Mouse (Mus musculus) limb, embryonic 14.5 days (tissue): ENCODE data around the gene 1810043G02Rik. TPM values are rescaled to one million over a fixed set of nuclear protein-coding genes. Genes with fewer than 3 reads are reported as not detected.

Source experiments
- ATAC-seq: fragments of 200-750 bp; cut with Nextera tagmentation; 2 replicates; pipeline ENCODE4 v1.8.0; 2017; ENCODE audit warnings: low read depth, moderate number of reproducible peaks, moderate TSS enrichment; ENCODE audit not compliant: low FRiP score
- DNase-seq: peaks from one replicate; pipeline ENCODE4 v3.0.0-alpha.2; 2015; ENCODE audit warnings: low spot score
- H3K27ac ChIP-seq: fragments of 300-500 bp; sonication (generic); replicated peaks from 2 replicates; pipeline ENCODE4 v1.5.1; 2014; ENCODE audit warnings: low read depth, mild to moderate bottlenecking, low read length, moderate library complexity, mixed read lengths
- H3K27me3 ChIP-seq: fragments of 300-500 bp; sonication (generic); 2 replicates; pipeline ENCODE4 v1.6.1; 2014; ENCODE audit warnings: low read length, mixed read lengths; ENCODE audit not compliant: control insufficient read depth, insufficient read depth
- H3K36me3 ChIP-seq: fragments of 300-500 bp; sonication (generic); 2 replicates; pipeline ENCODE4 v1.6.1; 2014; ENCODE audit warnings: mild to moderate bottlenecking, low read length, moderate library complexity, mixed read lengths; ENCODE audit not compliant: control insufficient read depth, insufficient read depth
- H3K4me1 ChIP-seq: fragments of 300-500 bp; sonication (generic); 2 replicates; pipeline ENCODE4 v1.6.1; 2014; ENCODE audit warnings: antibody characterized with exemption, low read length, mixed read lengths; ENCODE audit not compliant: control insufficient read depth, insufficient read depth
- H3K4me2 ChIP-seq: fragments of 300-500 bp; sonication (generic); replicated peaks from 2 replicates; pipeline ENCODE4 v1.6.1; 2014; ENCODE audit warnings: low read depth, mild to moderate bottlenecking, low read length, moderate library complexity; ENCODE audit not compliant: severe bottlenecking
- H3K4me3 ChIP-seq: fragments of 300-500 bp; sonication (generic); replicated peaks from 2 replicates; pipeline ENCODE4 v1.5.1; 2014; ENCODE audit warnings: low read length
- H3K9ac ChIP-seq: fragments of 300-500 bp; sonication (generic); 2 replicates; pipeline ENCODE4 v1.6.1; 2014; ENCODE audit warnings: mild to moderate bottlenecking, low read depth, low read length, moderate library complexity; ENCODE audit not compliant: severe bottlenecking
- H3K9me3 ChIP-seq: fragments of 300-500 bp; sonication (generic); 2 replicates; pipeline ENCODE4 v1.6.1; 2016; ENCODE audit warnings: low read length; ENCODE audit not compliant: control insufficient read depth
- POLR2A ChIP-seq: fragments of 200-500 bp; IDR thresholded peaks from 2 replicates; pipeline ENCODE4 v1.8.0; 2012; ENCODE audit warnings: inconsistent platforms, mild to moderate bottlenecking, moderate library complexity, borderline replicate concordance; ENCODE audit not compliant: insufficient read depth, insufficient read length; ENCODE audit errors: extremely low read depth
- WGBS: fragments of 180-500 bp; shearing (Covaris S2); extraction: QIAGEN DNeasy Blood & Tissue Kit; methylation state at CpG from one replicate; pipeline ENCODE4 v1.1.7; 2014; 5-methylcytosine and 5-hydroxymethylcytosine counted together
- polyA plus RNA-seq, 2 experiments: library from polyadenylated mRNA; depleted of rRNA in 1 of 2; stranded (reverse) in 1 of 2; unstranded in 1 of 2; fragments of >200 nt; fragmentation: Nextera tagmentation in 1 of 2; extraction: Ambion mirVana in 1 of 2; gene quantifications; 2 replicates each; pipeline versions ENCODE4 v1.2.1 to v1.2.3; 2012 to 2014

Gene 1810043G02Rik
- polyA plus RNA-seq, 2 experiments: 26.5 to 42.9 TPM

DNA sequence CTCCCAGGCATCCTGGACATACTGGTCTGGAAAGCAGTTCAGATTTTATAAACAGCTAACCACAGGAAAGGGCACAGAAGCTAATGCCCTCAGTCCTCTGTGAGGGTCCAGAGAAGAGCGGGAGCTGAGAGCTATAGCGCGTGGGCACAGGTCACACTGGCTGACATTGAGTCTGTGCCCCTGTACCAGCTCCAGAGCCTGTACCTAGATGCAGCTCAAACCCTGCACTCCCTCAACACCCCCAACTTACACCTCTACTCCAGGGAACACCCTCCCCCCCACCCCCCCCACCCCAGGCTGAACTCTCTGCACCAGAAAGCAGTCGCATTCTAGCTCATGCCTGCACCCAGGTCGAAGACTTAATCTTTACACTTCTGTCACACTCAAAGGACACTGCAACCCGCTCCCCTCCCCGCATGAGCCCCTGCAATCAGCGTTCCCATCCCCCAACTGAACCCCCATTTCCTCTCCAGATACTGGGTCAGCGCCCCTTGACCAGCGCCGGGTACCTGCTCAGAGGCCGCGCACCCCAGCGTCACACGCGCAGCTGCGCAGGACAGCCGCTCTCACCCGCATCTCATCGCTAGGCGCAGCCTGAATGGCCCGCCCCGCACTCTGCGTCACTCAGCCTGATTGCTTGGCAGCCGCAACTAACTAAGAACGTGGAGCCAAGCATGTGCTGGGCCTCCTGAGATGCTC is 8.9 kb upstream of the 1810043G02Rik start:
- no peak overlapping the region for H3K27ac ChIP-seq
- WGBS: 6% methylated on average over 26 of the region's 26 CpGs
- no peaks in the 10 kb centered on the region for H3K9me3 ChIP-seq
- H3K36me3 ChIP-seq: no peaks in the 10 kb centered on the region
- H3K27me3 ChIP-seq: peaks cover 12% of the 10 kb centered on the region; the same call in 1 of the 2 replicates
- H3K4me2 ChIP-seq: peak overlapping the region; percentile 57
- DNase-seq (peak; percentile 42), ATAC-seq (peak; percentile 47; the same call in 1 of the 2 replicates)
- peak overlapping the region; percentile 31; the same call in 1 of the 2 replicates for H3K9ac ChIP-seq
- H3K4me3 ChIP-seq: peak overlapping the region; percentile 31
- TF ChIP-seq POLR2A: no peak
- H3K4me1 ChIP-seq: peaks cover 4% of the 10 kb centered on the region; the same call in 1 of the 2 replicates

- H3K27ac ChIP-seq: no peak overlapping the region
- peak overlapping the region; percentile 31 for H3K4me3 ChIP-seq
- H3K4me2 ChIP-seq: peak overlapping the region; percentile 57
- no peaks in the 10 kb centered on the region for H3K36me3 ChIP-seq
- ATAC-seq (no peak), DNase-seq (no peak)
- peaks cover 12% of the 10 kb centered on the region; the same call in 1 of the 2 replicates for H3K27me3 ChIP-seq
- WGBS: 13% methylated on average over 8 of the region's 8 CpGs
- no peaks in the 10 kb centered on the region for H3K9me3 ChIP-seq
- H3K9ac ChIP-seq: peak overlapping the region; percentile 31; the same call in 1 of the 2 replicates
- H3K4me1 ChIP-seq: peaks cover 4% of the 10 kb centered on the region; the same call in 1 of the 2 replicates
- TF ChIP-seq POLR2A: no peak
Measured at GRCm38 (mm10) chr10:77969973-77970325, 8.4 kb upstream of the 1810043G02Rik start.

DNA sequence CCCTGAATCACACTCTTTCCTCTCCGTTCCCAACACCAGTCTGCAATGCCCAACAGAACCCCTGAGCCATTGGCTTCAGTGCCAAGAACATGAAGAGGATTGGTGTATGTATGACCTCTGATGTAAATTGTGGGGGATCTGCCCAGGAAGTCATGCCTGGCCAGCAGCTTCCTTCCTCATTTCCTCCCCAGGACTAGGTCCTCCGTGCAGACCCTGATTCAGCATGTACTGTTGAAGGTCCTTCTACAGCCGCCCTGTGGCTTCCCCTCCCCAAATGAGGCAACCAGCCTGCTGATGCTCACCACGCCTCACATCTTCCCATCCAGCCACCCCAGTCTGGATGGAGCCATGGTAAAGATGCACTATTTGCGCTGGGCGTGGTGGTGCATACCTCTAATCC is 7.8 kb upstream of the 1810043G02Rik start, which contains the start of gene Trpm2:
Gene Trpm2, minus strand, starts transcription at position 83 of the 400 bp plus-strand sequence.
- 91% methylated on average over 6 of the region's 6 CpGs for WGBS
- no peak within 1 kb of the TSS for H3K27ac ChIP-seq

GRCm38 (mm10) chr10:77971191-77971590 is 7.1 kb upstream of the 1810043G02Rik start:
- no peak overlapping the region for H3K4me3 ChIP-seq
- H3K36me3 ChIP-seq: no peaks in the 10 kb centered on the region
- peaks cover 12% of the 10 kb centered on the region; the same call in 1 of the 2 replicates for H3K27me3 ChIP-seq
- no peak overlapping the region for H3K4me2 ChIP-seq
- 57% methylated on average over 9 of the region's 10 CpGs for WGBS
- no peak for TF ChIP-seq POLR2A
- no peak overlapping the region for H3K27ac ChIP-seq
- H3K9ac ChIP-seq: no peak overlapping the region
- ATAC-seq (no peak), DNase-seq (no peak)
- peaks cover 4% of the 10 kb centered on the region; the same call in 1 of the 2 replicates for H3K4me1 ChIP-seq
- H3K9me3 ChIP-seq: no peaks in the 10 kb centered on the region

More for the DNA sequence above, 7.8 kb upstream of the 1810043G02Rik start, which contains the start of gene Trpm2:
- peaks cover 4% of the 10 kb centered on the region; the same call in 1 of the 2 replicates for H3K4me1 ChIP-seq
- H3K4me3 ChIP-seq: peak within 1 kb of the TSS; percentile 31
- DNase-seq: no peak
- peaks cover 12% of the 10 kb centered on the region; the same call in 1 of the 2 replicates for H3K27me3 ChIP-seq
- peak within 1 kb of the TSS; percentile 57 for H3K4me2 ChIP-seq
- peak within 1 kb of the TSS; percentile 31; the same call in 1 of the 2 replicates for H3K9ac ChIP-seq
- H3K36me3 ChIP-seq: no peaks in the 10 kb centered on the region
- no peak for TF ChIP-seq POLR2A
- no peak for ATAC-seq
- no peaks in the 10 kb centered on the region for H3K9me3 ChIP-seq

DNA sequence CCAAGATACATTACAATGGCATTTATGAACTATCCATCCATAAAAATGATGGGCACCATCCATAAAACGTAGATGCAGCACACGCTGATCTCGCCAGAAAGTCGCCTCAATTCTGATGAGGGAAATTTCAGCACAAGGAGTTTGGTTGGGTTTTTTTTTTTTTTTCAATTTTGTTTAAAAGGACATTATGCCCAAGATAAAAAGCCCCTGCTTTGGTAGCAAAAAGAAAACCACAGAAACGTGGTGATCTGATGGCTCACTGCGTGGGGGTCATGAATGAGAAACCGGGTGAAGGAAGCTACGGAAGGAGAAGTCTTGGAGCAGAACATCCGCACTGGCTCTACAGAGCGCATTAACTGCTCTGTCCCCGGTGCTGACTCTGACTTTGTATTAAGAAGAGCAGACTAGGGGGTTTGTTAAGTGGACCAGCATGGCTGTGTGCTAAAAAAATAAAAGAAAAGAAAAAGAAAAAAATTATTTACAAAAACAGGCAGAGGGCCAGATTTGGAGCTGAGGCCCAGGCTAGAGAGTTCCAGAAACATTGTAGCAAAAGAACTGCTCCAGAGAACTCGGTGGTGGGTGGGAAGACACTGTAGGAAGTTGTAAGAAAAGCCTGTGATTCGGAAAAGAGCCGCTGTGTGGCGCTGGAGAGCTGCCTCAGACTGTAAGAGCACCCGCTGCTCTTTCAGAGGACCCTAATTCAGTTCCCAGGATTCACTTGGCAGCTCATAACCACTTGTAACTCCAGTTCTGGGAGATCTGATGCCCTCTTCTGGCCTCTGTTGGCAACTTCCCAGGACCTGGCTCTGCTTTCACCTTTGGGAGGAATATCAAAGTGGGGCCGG is 6.4 kb upstream of the 1810043G02Rik start:
- WGBS: 61% methylated on average over 17 of the region's 17 CpGs
- peaks cover 12% of the 10 kb centered on the region; the same call in 1 of the 2 replicates for H3K27me3 ChIP-seq

More for the DNA sequence above, 6.4 kb upstream of the 1810043G02Rik start:
- no peak overlapping the region for H3K27ac ChIP-seq
- H3K36me3 ChIP-seq: no peaks in the 10 kb centered on the region
- H3K9ac ChIP-seq: no peak overlapping the region
- H3K9me3 ChIP-seq: no peaks in the 10 kb centered on the region
- H3K4me3 ChIP-seq: no peak overlapping the region
- no peak for TF ChIP-seq POLR2A
- no peak overlapping the region for H3K4me2 ChIP-seq
- ATAC-seq: no peak
- peak; percentile 25 for DNase-seq
- peaks cover 4% of the 10 kb centered on the region; the same call in 1 of the 2 replicates for H3K4me1 ChIP-seq
